Mouse (Mus musculus) myocyte (in vitro differentiated cells): ENCODE results near the gene Apoc4. TPM values are rescaled to one million over a fixed set of nuclear protein-coding genes. Genes with fewer than 3 reads are reported as not detected.

ENCODE experiments used
- H3K27me3 ChIP-seq: one replicate; pipeline ENCODE4 v1.6.1; 2011; ENCODE audit not compliant: control insufficient read depth, insufficient read depth, insufficient read length
- H3K36me3 ChIP-seq: one replicate; pipeline ENCODE4 v1.6.1; 2011; ENCODE audit not compliant: control insufficient read depth, insufficient read depth
- H3K4me2 ChIP-seq: one replicate; pipeline ENCODE4 v1.6.1; 2011; ENCODE audit warnings: low read depth, control low read depth
- H3K4me3 ChIP-seq: one replicate; pipeline ENCODE4 v1.5.1; 2011; ENCODE audit warnings: mild to moderate bottlenecking, control low read depth, moderate library complexity
- H3K79me2 ChIP-seq: one replicate; pipeline ENCODE4 v1.6.1; 2011; ENCODE audit not compliant: control insufficient read depth, insufficient read depth
- H3ac ChIP-seq: one replicate; pipeline ENCODE4 v1.6.1; 2011; ENCODE audit not compliant: control insufficient read depth, insufficient read length
- CEBPB ChIP-seq: IDR thresholded peaks from 2 replicates; pipeline ENCODE4 v1.6.1; 2011; ENCODE audit warnings: mild to moderate bottlenecking, moderate library complexity; ENCODE audit not compliant: poor library complexity, insufficient read depth, severe bottlenecking
- E2F4 ChIP-seq: IDR thresholded peaks from one replicate; pipeline ENCODE4 v1.6.1; 2011; ENCODE audit warnings: mild to moderate bottlenecking, control low read depth, moderate library complexity; ENCODE audit not compliant: insufficient read depth
- MAX ChIP-seq: IDR thresholded peaks from one replicate; pipeline ENCODE4 v1.6.1; 2011; ENCODE audit warnings: low read depth, mild to moderate bottlenecking, control low read depth
- MYOD1 ChIP-seq, 3 experiments: IDR thresholded peaks; one replicate each; pipeline ENCODE4 v1.6.1; 2011; ENCODE audit warnings: control low read depth in 2 of 3, low read depth in 2 of 3, mild to moderate bottlenecking in 2 of 3, moderate library complexity in 1 of 3; ENCODE audit not compliant: insufficient read length in 2 of 3, control insufficient read depth in 1 of 3
- MYOG ChIP-seq, 3 experiments: IDR thresholded peaks; one replicate each; pipeline ENCODE4 v1.6.1; 2011; ENCODE audit warnings: control low read depth in 2 of 3, low read depth in 2 of 3, mild to moderate bottlenecking in 2 of 3; ENCODE audit not compliant: insufficient read length in 2 of 3, control insufficient read depth in 1 of 3, insufficient read depth in 1 of 3
- POLR2A ChIP-seq: IDR thresholded peaks from one replicate; pipeline ENCODE4 v1.6.1; 2011; ENCODE audit warnings: low read depth, mild to moderate bottlenecking, control low read depth, moderate library complexity; ENCODE audit not compliant: insufficient read length
- POLR2AphosphoS2 ChIP-seq: IDR thresholded peaks from one replicate; pipeline ENCODE4 v1.6.1; 2011; ENCODE audit warnings: low read depth, control low read depth; ENCODE audit not compliant: insufficient read length
- REST ChIP-seq: IDR thresholded peaks from one replicate; pipeline ENCODE4 v1.6.1; 2011; ENCODE audit warnings: mild to moderate bottlenecking, control low read depth, moderate library complexity; ENCODE audit not compliant: insufficient read depth, insufficient read length
- SRF ChIP-seq: IDR thresholded peaks from one replicate; pipeline ENCODE4 v1.6.1; 2011; ENCODE audit warnings: low read depth; ENCODE audit not compliant: control insufficient read depth, insufficient read length
- TCF12 ChIP-seq: IDR thresholded peaks from one replicate; pipeline ENCODE4 v1.6.1; 2011; ENCODE audit warnings: mild to moderate bottlenecking, control low read depth; ENCODE audit not compliant: poor library complexity, insufficient read depth, severe bottlenecking
- TCF3 ChIP-seq: IDR thresholded peaks from one replicate; pipeline ENCODE4 v1.6.1; 2011; ENCODE audit warnings: low read depth, control low read depth; ENCODE audit not compliant: insufficient read length
- USF1 ChIP-seq: IDR thresholded peaks from one replicate; pipeline ENCODE4 v1.6.1; 2011; ENCODE audit warnings: low read depth, mild to moderate bottlenecking, control low read depth, moderate library complexity
- polyA plus RNA-seq: library from polyadenylated mRNA; unstranded; fragments of >200 nt; fragmentation: generic; extraction: Trizol; gene quantifications from one replicate; pipeline ENCODE4 v1.2.1, GENCODE M21; 2012; ENCODE audit warnings: missing spikeins

Gene Apoc4
- polyA plus RNA-seq, 1 experiment: not detected

DNA sequence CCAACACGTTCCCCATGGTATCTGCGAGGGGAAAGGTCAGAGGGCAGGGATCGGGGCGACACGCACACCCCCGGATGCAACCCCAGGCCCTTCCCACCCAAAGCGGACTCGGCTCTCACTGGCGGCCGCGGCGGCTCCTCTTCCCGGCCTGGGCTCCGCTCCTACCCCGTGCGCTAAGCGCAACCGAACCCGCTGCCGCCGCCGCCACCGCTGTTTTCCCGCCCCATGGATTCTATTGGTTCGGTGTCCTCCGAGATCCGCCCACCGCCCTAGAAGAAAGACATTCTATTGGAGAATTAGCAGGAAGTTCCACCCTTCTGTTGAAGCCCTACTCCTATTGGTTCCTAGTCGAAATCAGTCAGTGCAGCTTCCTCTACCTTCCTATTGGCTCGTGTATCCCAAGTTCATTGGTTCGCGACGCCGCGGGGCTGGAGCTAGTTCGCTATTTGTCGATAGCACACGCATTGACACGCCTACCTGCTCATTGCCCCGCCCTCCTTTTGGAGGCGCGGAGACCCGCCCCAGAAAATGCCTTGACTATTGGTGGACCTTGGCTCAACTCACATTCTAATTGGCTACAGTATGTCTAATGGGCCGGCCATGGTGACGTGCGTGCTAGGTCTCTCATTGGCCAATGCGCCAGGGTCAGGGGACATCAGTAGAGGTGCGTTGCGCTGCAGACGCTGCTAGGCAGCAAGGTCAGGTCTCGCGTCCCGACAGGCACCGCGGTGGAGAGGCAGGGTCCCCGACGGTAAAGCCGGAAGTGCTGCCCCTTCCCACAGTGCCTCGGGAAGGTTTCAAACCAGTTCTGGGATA, 34.2 kb upstream of the Apoc4 start, which contains the start of gene Tomm40:
Gene Tomm40 (minus strand): TSS at position 200 of the 816 bp plus-strand sequence.
- H3K79me2 ChIP-seq: peaks cover 20% of the 10 kb centered on the region
- TF ChIP-seq POLR2AphosphoS2 (peak; percentile 78), USF1 (no peak), SRF (no peak), MYOG (IDR thresholded peaks at IDR 0.05; ENCODE audit: control insufficient read depth in 1 of 3, insufficient read depth in 1 of 3, insufficient read length in 2 of 3, low read depth in 2 of 3) (peak in 1 of 3 experiments; percentile 21), MYOD1 (IDR thresholded peaks at IDR 0.05; ENCODE audit: control insufficient read depth in 1 of 3, insufficient read length in 2 of 3, low read depth in 2 of 3) (no peak), E2F4 (peak; percentile 37), POLR2A (peak; percentile 66)
- H3K4me2 ChIP-seq: peak within 1 kb of the TSS; percentile 99
- peaks cover 12% of the 10 kb centered on the region for H3K36me3 ChIP-seq
- H3K4me3 ChIP-seq: peak within 1 kb of the TSS; percentile 53
- peak within 1 kb of the TSS; percentile 94 for H3ac ChIP-seq
- no peaks in the 10 kb centered on the region for H3K27me3 ChIP-seq

DNA sequence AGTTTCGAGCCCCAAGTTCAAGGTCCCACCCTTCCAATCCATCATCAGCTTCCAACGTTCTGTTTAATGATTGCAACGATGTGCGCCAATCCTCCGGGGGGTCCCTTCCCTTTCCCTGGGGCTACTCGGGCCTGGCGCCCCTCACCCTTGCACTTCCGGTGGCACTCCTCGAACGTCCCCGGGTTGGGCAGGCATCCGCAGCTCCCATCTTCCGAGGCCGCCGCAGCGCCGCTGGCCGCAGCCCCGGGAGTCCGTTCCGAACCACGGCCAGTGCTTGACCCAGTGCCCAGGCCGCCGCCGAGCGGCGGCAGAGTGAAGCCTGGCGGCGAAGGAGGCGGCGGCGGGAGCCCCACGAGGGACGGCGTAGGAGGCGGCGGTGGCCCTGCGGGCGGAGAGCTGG, 33.6 kb upstream of the Apoc4 start:
- Histone ChIP-seq H3K79me2 (peaks cover 20% of the 10 kb centered on the region), H3K4me3 (peak overlapping the region; percentile 53), H3K4me2 (peak overlapping the region; percentile 91), H3K36me3 (peaks cover 12% of the 10 kb centered on the region), H3ac (peak overlapping the region; percentile 94), H3K27me3 (no peaks in the 10 kb centered on the region)
- TF ChIP-seq MAX: no peak
- TF ChIP-seq E2F4: no peak
- no peak for TF ChIP-seq SRF
- no peak for TF ChIP-seq TCF3
- TF ChIP-seq POLR2A: no peak

DNA sequence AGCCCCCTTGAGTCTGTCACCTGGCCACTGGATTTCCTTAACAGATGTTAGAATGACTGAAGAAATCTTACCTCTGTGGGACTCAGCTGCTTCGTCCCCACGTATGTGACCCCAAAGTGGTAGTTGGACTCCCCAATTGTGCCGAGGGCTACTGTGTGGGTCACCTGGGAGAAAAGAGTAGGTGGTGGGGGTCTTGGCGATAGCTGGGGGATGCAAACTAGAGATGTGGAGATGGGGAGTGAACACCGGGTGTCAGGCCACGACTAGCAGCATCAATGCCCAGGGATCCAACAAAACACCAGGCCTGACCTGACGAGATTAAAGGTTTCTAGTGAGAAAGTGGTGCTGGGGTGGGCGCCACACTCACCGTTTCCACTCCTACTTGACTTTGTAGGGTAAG, 32.3 kb upstream of the Apoc4 start:
- Histone ChIP-seq H3K36me3 (peaks cover 17% of the 10 kb centered on the region), H3K79me2 (peaks cover 20% of the 10 kb centered on the region), H3ac (no peak overlapping the region), H3K4me3 (peak overlapping the region; percentile 53), H3K27me3 (no peaks in the 10 kb centered on the region), H3K4me2 (peak overlapping the region; percentile 91)
- no peak for TF ChIP-seq MYOG (IDR thresholded peaks at IDR 0.05; ENCODE audit: control insufficient read depth in 1 of 3, insufficient read depth in 1 of 3, insufficient read length in 2 of 3, low read depth in 2 of 3)
- no peak for TF ChIP-seq CEBPB
- TF ChIP-seq MYOD1 (IDR thresholded peaks at IDR 0.05; ENCODE audit: control insufficient read depth in 1 of 3, insufficient read length in 2 of 3, low read depth in 2 of 3): no peak
- TF ChIP-seq E2F4: no peak
- no peak for TF ChIP-seq REST
- TF ChIP-seq MAX: no peak
- no peak for TF ChIP-seq TCF12
- TF ChIP-seq USF1: no peak
- no peak for TF ChIP-seq SRF
- no peak for TF ChIP-seq POLR2A
- no peak for TF ChIP-seq TCF3
- TF ChIP-seq POLR2AphosphoS2: no peak

DNA sequence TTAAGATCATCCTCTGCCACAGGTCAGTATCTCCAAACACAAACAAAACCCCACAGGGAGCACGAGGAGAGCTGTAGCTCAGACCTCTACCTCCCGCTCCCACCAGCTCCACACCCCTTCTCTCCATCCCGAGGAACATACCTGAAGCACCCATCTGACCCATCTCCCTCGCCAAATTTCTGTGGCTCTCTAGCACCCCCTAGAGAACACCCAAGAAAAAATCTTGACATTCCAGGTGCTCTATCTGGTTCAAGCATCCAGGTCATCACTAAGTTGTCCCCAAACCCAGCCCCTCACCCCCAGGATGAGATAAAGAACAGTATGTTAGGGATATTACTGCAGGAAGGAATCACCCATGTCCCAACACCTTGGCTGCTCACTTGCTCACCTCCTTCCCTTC, 31.9 kb upstream of the Apoc4 start:
- Histone ChIP-seq H3K4me2 (peak overlapping the region; percentile 91), H3ac (no peak overlapping the region), H3K27me3 (no peaks in the 10 kb centered on the region), H3K36me3 (peaks cover 17% of the 10 kb centered on the region), H3K4me3 (peak overlapping the region; percentile 53), H3K79me2 (peaks cover 20% of the 10 kb centered on the region)
- TF ChIP-seq TCF12 (no peak), SRF (no peak), REST (no peak), E2F4 (no peak), MYOD1 (IDR thresholded peaks at IDR 0.05; ENCODE audit: control insufficient read depth in 1 of 3, insufficient read length in 2 of 3, low read depth in 2 of 3) (no peak), POLR2AphosphoS2 (no peak), USF1 (no peak), MYOG (IDR thresholded peaks at IDR 0.05; ENCODE audit: control insufficient read depth in 1 of 3, insufficient read depth in 1 of 3, insufficient read length in 2 of 3, low read depth in 2 of 3) (no peak), MAX (no peak), CEBPB (no peak)
